Mouse (Mus musculus): Measurements from ENCODE around the gene Cd34.

- no peak for TF ChIP-seq CTCF (conservative IDR thresholded peaks at IDR 0.05; ENCODE audit: low read length)
- TF ChIP-seq NANOG (IDR thresholded peaks at IDR 0.05; ENCODE audit: borderline replicate concordance, low read length): no peak
- TF ChIP-seq POU5F1 (IDR thresholded peaks at IDR 0.05; ENCODE audit: borderline replicate concordance, low read length): no peak
These were observed 54.9 kb downstream of the Cd34 start for GRCm38 (mm10) chr1:194993409-194993988.
